Mouse (Mus musculus) liver, embryonic 12.5 days (tissue): Measurements from ENCODE around the gene Dscam. TPM values are rescaled to one million over a fixed set of nuclear protein-coding genes. Genes with fewer than 3 reads are reported as not detected.

Experiments used
- ATAC-seq: fragments of 200-750 bp; cut with Nextera tagmentation; 2 replicates; pipeline ENCODE4 v1.8.0; 2017; ENCODE audit warnings: moderate number of reproducible peaks, mild to moderate bottlenecking, moderate library complexity
- H3K27ac ChIP-seq: fragments of 300-500 bp; sonication (generic); 2 replicates; pipeline ENCODE4 v1.5.1; 2016; ENCODE audit warnings: mild to moderate bottlenecking
- H3K27me3 ChIP-seq: fragments of 300-500 bp; sonication (generic); replicated peaks from 2 replicates; pipeline ENCODE4 v1.6.1; 2016; ENCODE audit warnings: mild to moderate bottlenecking, moderate library complexity
- H3K36me3 ChIP-seq: fragments of 300-500 bp; sonication (generic); 2 replicates; pipeline ENCODE4 v1.6.1; 2016; ENCODE audit warnings: mild to moderate bottlenecking, moderate library complexity
- H3K4me1 ChIP-seq: fragments of 300-500 bp; sonication (generic); 2 replicates; pipeline ENCODE4 v1.6.1; 2016
- H3K4me2 ChIP-seq: fragments of 300-500 bp; sonication (generic); 2 replicates; pipeline ENCODE4 v1.6.1; 2016; ENCODE audit warnings: mild to moderate bottlenecking, moderate library complexity
- H3K4me3 ChIP-seq: fragments of 300-500 bp; sonication (generic); 2 replicates; pipeline ENCODE4 v1.5.1; 2016; ENCODE audit warnings: mild to moderate bottlenecking, moderate library complexity
- H3K9ac ChIP-seq: fragments of 300-500 bp; sonication (generic); 2 replicates; pipeline ENCODE4 v1.6.1; 2016; ENCODE audit warnings: mild to moderate bottlenecking, moderate library complexity
- H3K9me3 ChIP-seq: fragments of 300-500 bp; sonication (generic); replicated peaks from 2 replicates; pipeline ENCODE4 v1.6.1; 2016; ENCODE audit warnings: mild to moderate bottlenecking, moderate library complexity
- WGBS: fragments of 180-500 bp; shearing (Covaris S2); methylation state at CpG from one replicate; pipeline ENCODE4 v1.1.7; 2016; ENCODE audit not compliant: insufficient replicate concordance; 5-methylcytosine and 5-hydroxymethylcytosine counted together
- polyA plus RNA-seq: library from polyadenylated mRNA; unstranded; fragments of >200 nt; fragmentation: Nextera tagmentation; extraction: Ambion mirVana; gene quantifications from 2 replicates; pipeline ENCODE4 v1.2.1, GENCODE M21; 2016

Gene Dscam
- not detected in 2 replicates for polyA plus RNA-seq

- Histone ChIP-seq H3K9me3 (no peaks in the 10 kb centered on the region), H3K27ac (no peak within 1 kb of the TSS), H3K4me3 (peak within 1 kb of the TSS; percentile 39), H3K36me3 (no peaks in the 10 kb centered on the region), H3K4me2 (peak within 1 kb of the TSS; percentile 56), H3K9ac (no peak within 1 kb of the TSS), H3K27me3 (peaks cover 72% of the 10 kb centered on the region), H3K4me1 (no peaks in the 10 kb centered on the region)
- ATAC-seq = no peak
- under 1% methylated on average over 39 of the region's 60 CpGs for WGBS
These were observed at the start of gene Dscam for GRCm38 (mm10) chr16:97170513-97171081. Gene Dscam, minus strand, starts transcription at chr16:97170752.

GRCm38 (mm10) chr16:97219381-97219780 lies 48.8 kb upstream of the Dscam start:
- no peaks in the 10 kb centered on the region for H3K9me3 ChIP-seq
- no peak overlapping the region for H3K9ac ChIP-seq
- H3K27ac ChIP-seq = no peak overlapping the region
- WGBS = 72% methylated on average over 2 of the region's 2 CpGs
- H3K27me3 ChIP-seq = no peaks in the 10 kb centered on the region
- no peak for ATAC-seq
- no peaks in the 10 kb centered on the region for H3K4me1 ChIP-seq
- H3K36me3 ChIP-seq = no peaks in the 10 kb centered on the region
- H3K4me3 ChIP-seq = no peak overlapping the region
- H3K4me2 ChIP-seq = no peak overlapping the region

GRCm38 (mm10) chr16:97209997-97210396 lies 39.4 kb upstream of the Dscam start:
- Histone ChIP-seq H3K9ac (no peak overlapping the region), H3K36me3 (no peaks in the 10 kb centered on the region), H3K27me3 (no peaks in the 10 kb centered on the region), H3K4me2 (no peak overlapping the region), H3K27ac (no peak overlapping the region), H3K4me1 (no peaks in the 10 kb centered on the region), H3K4me3 (no peak overlapping the region), H3K9me3 (no peaks in the 10 kb centered on the region)
- ATAC-seq = no peak
- WGBS = 62% methylated on average over 5 of the region's 5 CpGs

GRCm38 (mm10) chr16:97208276-97208675 lies 37.7 kb upstream of the Dscam start:
- 49% methylated on average over 2 of the region's 2 CpGs for WGBS
- H3K4me2 ChIP-seq = no peak overlapping the region
- H3K36me3 ChIP-seq = no peaks in the 10 kb centered on the region
- H3K4me1 ChIP-seq = no peaks in the 10 kb centered on the region
- no peak overlapping the region for H3K4me3 ChIP-seq
- no peaks in the 10 kb centered on the region for H3K27me3 ChIP-seq
- H3K9me3 ChIP-seq = no peaks in the 10 kb centered on the region
- no peak for ATAC-seq
- no peak overlapping the region for H3K27ac ChIP-seq
- H3K9ac ChIP-seq = no peak overlapping the region

- Histone ChIP-seq H3K27ac (no peak overlapping the region), H3K4me3 (no peak overlapping the region), H3K36me3 (no peaks in the 10 kb centered on the region), H3K27me3 (no peaks in the 10 kb centered on the region), H3K9ac (no peak overlapping the region), H3K9me3 (no peaks in the 10 kb centered on the region), H3K4me1 (no peaks in the 10 kb centered on the region), H3K4me2 (no peak overlapping the region)
- 56% methylated on average over 2 of the region's 2 CpGs for WGBS
- ATAC-seq = no peak
These were observed 33.5 kb upstream of the Dscam start for GRCm38 (mm10) chr16:97204090-97204489.

GRCm38 (mm10) chr16:97203554-97203953 lies 33.0 kb upstream of the Dscam start:
- Histone ChIP-seq H3K9me3 (no peaks in the 10 kb centered on the region), H3K27me3 (no peaks in the 10 kb centered on the region), H3K4me1 (no peaks in the 10 kb centered on the region), H3K27ac (no peak overlapping the region), H3K4me2 (no peak overlapping the region), H3K9ac (no peak overlapping the region), H3K36me3 (no peaks in the 10 kb centered on the region), H3K4me3 (no peak overlapping the region)
- WGBS = 52% methylated on average over 2 of the region's 2 CpGs
- no peak for ATAC-seq

GRCm38 (mm10) chr16:97194630-97195029 lies 24.1 kb upstream of the Dscam start:
- Histone ChIP-seq H3K4me2 (no peak overlapping the region), H3K4me3 (no peak overlapping the region), H3K9me3 (no peaks in the 10 kb centered on the region), H3K36me3 (no peaks in the 10 kb centered on the region), H3K4me1 (no peaks in the 10 kb centered on the region), H3K9ac (no peak overlapping the region), H3K27me3 (no peaks in the 10 kb centered on the region), H3K27ac (no peak overlapping the region)
- no peak for ATAC-seq
- WGBS = 58% methylated on average over 2 of the region's 2 CpGs

- Histone ChIP-seq H3K9ac (no peak overlapping the region), H3K4me3 (no peak overlapping the region), H3K9me3 (no peaks in the 10 kb centered on the region), H3K4me2 (no peak overlapping the region), H3K36me3 (no peaks in the 10 kb centered on the region), H3K27ac (no peak overlapping the region), H3K4me1 (no peaks in the 10 kb centered on the region), H3K27me3 (no peaks in the 10 kb centered on the region)
- ATAC-seq = no peak
- WGBS = 64% methylated on average over 1 of the region's 1 CpGs
These were observed 23.6 kb upstream of the Dscam start for GRCm38 (mm10) chr16:97194179-97194578.

DNA sequence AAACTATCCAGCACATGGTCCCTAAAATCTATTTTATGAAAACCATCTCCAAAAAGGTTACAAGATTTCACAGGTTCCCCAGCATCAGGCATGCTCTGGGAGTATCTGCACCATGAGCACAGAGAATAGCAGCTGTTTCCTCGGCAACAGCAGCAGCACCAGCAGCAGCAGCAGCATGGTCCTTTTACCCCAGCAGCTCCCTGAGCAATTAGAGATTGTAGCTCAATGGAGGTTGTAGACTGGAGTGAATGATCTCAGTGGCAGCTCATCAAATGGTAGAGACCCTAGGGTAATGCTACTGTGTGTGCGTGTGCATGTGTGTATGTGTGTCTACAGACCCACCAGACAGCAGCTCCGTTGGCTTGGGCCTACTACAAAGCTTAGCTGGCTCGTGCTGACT lies 21.7 kb upstream of the Dscam start:
- Histone ChIP-seq H3K27ac (no peak overlapping the region), H3K36me3 (no peaks in the 10 kb centered on the region), H3K27me3 (no peaks in the 10 kb centered on the region), H3K9ac (no peak overlapping the region), H3K9me3 (no peaks in the 10 kb centered on the region), H3K4me3 (no peak overlapping the region), H3K4me1 (no peaks in the 10 kb centered on the region), H3K4me2 (no peak overlapping the region)
- no peak for ATAC-seq
- 44% methylated on average over 4 of the region's 4 CpGs for WGBS

DNA sequence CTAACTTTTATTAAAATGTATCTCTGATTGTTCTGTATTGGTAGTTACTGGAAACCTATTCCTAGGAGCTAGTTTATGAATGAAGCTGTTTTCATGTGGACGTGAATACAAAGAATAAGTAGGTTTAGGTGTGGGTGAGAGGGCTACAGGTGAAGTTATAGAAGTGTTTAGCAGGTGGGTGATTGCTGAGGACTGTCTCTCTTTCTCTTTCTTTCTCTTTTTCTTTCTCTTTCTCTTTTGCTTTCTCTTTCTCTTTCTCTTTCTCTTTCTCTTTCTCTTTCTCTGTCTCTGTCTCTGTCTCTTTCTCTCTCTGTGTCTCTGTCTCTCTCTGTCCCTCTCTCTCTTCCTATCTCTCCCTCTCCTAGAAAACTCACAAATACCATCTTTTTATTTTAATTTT lies 20.1 kb upstream of the Dscam start:
- 0 out of 2 replicates have a peak, but pooled peaks cover 3% of the 10 kb centered on the region for H3K9me3 ChIP-seq
- no peak overlapping the region for H3K4me3 ChIP-seq
- no peak overlapping the region for H3K9ac ChIP-seq
- no peak overlapping the region for H3K4me2 ChIP-seq
- WGBS = 82% methylated on average over 1 of the region's 1 CpGs
- H3K36me3 ChIP-seq = no peaks in the 10 kb centered on the region
- no peak for ATAC-seq
- H3K27me3 ChIP-seq = no peaks in the 10 kb centered on the region
- no peak overlapping the region for H3K27ac ChIP-seq
- no peaks in the 10 kb centered on the region for H3K4me1 ChIP-seq

GRCm38 (mm10) chr16:97171500-97171899 lies 948 bp upstream of the Dscam start:
- H3K27me3 ChIP-seq = peaks cover 65% of the 10 kb centered on the region

GRCm38 (mm10) chr16:97169901-97170512 lies 545 bp downstream of the Dscam start:
- H3K4me1 ChIP-seq = 0 out of 2 replicates have a peak, but pooled peaks cover 3% of the 10 kb centered on the region
- 3% methylated on average over 50 of the region's 51 CpGs for WGBS
- peak overlapping the region; percentile 39 for H3K4me3 ChIP-seq
- H3K9ac ChIP-seq = no peak overlapping the region
- H3K4me2 ChIP-seq = peak overlapping the region; percentile 56
- no peaks in the 10 kb centered on the region for H3K9me3 ChIP-seq
- no peak overlapping the region for H3K27ac ChIP-seq
- peaks cover 78% of the 10 kb centered on the region for H3K27me3 ChIP-seq
- no peak for ATAC-seq
- no peaks in the 10 kb centered on the region for H3K36me3 ChIP-seq

More at GRCm38 (mm10) chr16:97171500-97171899, 948 bp upstream of the Dscam start:
- no peak overlapping the region for H3K4me2 ChIP-seq
- H3K9ac ChIP-seq = no peak overlapping the region
- ATAC-seq = no peak
- no peaks in the 10 kb centered on the region for H3K36me3 ChIP-seq
- no peak overlapping the region for H3K27ac ChIP-seq
- 45% methylated on average over 8 of the region's 8 CpGs for WGBS
- no peaks in the 10 kb centered on the region for H3K4me1 ChIP-seq
- no peaks in the 10 kb centered on the region for H3K9me3 ChIP-seq
- H3K4me3 ChIP-seq = no peak overlapping the region
